Mouse (Mus musculus) kidney, embryonic 14.5 days (tissue): ENCODE data around the gene Rnf5. TPM values are rescaled to one million over a fixed set of nuclear protein-coding genes. Genes with fewer than 3 reads are reported as not detected.
A peak's percentile ranks its signal among the peaks of the same experiment; 100 is the strongest.

Source experiments
- ATAC-seq: fragments of 200-750 bp; cut with Nextera tagmentation; 2 replicates; pipeline ENCODE4 v1.8.0; 2017; ENCODE audit warnings: moderate number of reproducible peaks, mild to moderate bottlenecking, moderate TSS enrichment, moderate library complexity; ENCODE audit not compliant: low FRiP score, low TSS enrichment
- H3K27ac ChIP-seq: fragments of 300-500 bp; sonication (generic); 2 replicates; pipeline ENCODE4 v1.5.1; 2014; ENCODE audit warnings: low read depth, mild to moderate bottlenecking, low read length, moderate library complexity, mixed read lengths
- H3K27me3 ChIP-seq: fragments of 300-500 bp; sonication (generic); 2 replicates; pipeline ENCODE4 v1.6.1; 2014; ENCODE audit warnings: mild to moderate bottlenecking, low read length; ENCODE audit not compliant: control insufficient read depth, insufficient read depth
- H3K36me3 ChIP-seq: fragments of 300-500 bp; sonication (generic); 2 replicates; pipeline ENCODE4 v1.6.1; 2014; ENCODE audit warnings: low read length, mixed read lengths; ENCODE audit not compliant: control insufficient read depth, insufficient read depth
- H3K4me1 ChIP-seq: fragments of 300-500 bp; sonication (generic); 2 replicates; pipeline ENCODE4 v1.6.1; 2014; ENCODE audit warnings: low read length, mixed read lengths; ENCODE audit not compliant: control insufficient read depth, insufficient read depth
- H3K4me2 ChIP-seq: fragments of 300-500 bp; sonication (generic); replicated peaks from 2 replicates; pipeline ENCODE4 v1.6.1; 2014; ENCODE audit warnings: low read depth, mild to moderate bottlenecking, low read length
- H3K4me3 ChIP-seq: fragments of 300-500 bp; sonication (generic); 2 replicates; pipeline ENCODE4 v1.5.1; 2014; ENCODE audit warnings: mild to moderate bottlenecking, low read length
- H3K9ac ChIP-seq: fragments of 300-500 bp; sonication (generic); 2 replicates; pipeline ENCODE4 v1.6.1; 2014; ENCODE audit warnings: low read depth, mild to moderate bottlenecking, low read length, moderate library complexity
- H3K9me3 ChIP-seq: fragments of 300-500 bp; sonication (generic); 2 replicates; pipeline ENCODE4 v1.6.1; 2016; ENCODE audit warnings: low read length; ENCODE audit not compliant: control insufficient read depth
- WGBS: fragments of 180-500 bp; shearing (Covaris S2); extraction: QIAGEN DNeasy Blood & Tissue Kit; methylation state at CpG from one replicate; pipeline ENCODE4 v1.1.7; 2014; 5-methylcytosine and 5-hydroxymethylcytosine counted together
- polyA plus RNA-seq: library from polyadenylated mRNA; unstranded; fragments of >200 nt; fragmentation: Nextera tagmentation; extraction: Ambion mirVana; gene quantifications from 2 replicates; pipeline ENCODE4 v1.2.1, GENCODE M21; 2014

The Rnf5 gene
- polyA plus RNA-seq, 1 experiment from 2014 or later = 118 TPM

GRCm38 (mm10) chr17:34615871-34616270 lies 12.4 kb upstream of the Rnf5 start, which contains the start of gene Egfl8:
TSS of gene Egfl8 (minus strand) at chr17:34615971.
- H3K36me3 ChIP-seq = peaks cover 53% of the 10 kb centered on the region
- H3K9ac ChIP-seq = no peak within 1 kb of the TSS
- H3K27me3 ChIP-seq = no peaks in the 10 kb centered on the region
- no peaks in the 10 kb centered on the region for H3K4me1 ChIP-seq
- H3K27ac ChIP-seq = no peak within 1 kb of the TSS
- H3K4me3 ChIP-seq = no peak within 1 kb of the TSS
- WGBS = 77% methylated on average over 6 of the region's 6 CpGs
- H3K4me2 ChIP-seq = no peak within 1 kb of the TSS
- H3K9me3 ChIP-seq = no peaks in the 10 kb centered on the region
- ATAC-seq = no peak

- H3K9me3 ChIP-seq = no peaks in the 10 kb centered on the region
- H3K27ac ChIP-seq = no peak overlapping the region
- WGBS = 91% methylated on average over 10 of the region's 10 CpGs
- ATAC-seq = no peak
- no peak overlapping the region for H3K4me3 ChIP-seq
- H3K9ac ChIP-seq = no peak overlapping the region
- peaks cover 52% of the 10 kb centered on the region for H3K36me3 ChIP-seq
- no peaks in the 10 kb centered on the region; the same call in 1 of the 2 replicates for H3K4me1 ChIP-seq
- no peak overlapping the region for H3K4me2 ChIP-seq
- H3K27me3 ChIP-seq = no peaks in the 10 kb centered on the region
Observed at GRCm38 (mm10) chr17:34613830-34614229, 10.3 kb upstream of the Rnf5 start.

GRCm38 (mm10) chr17:34613054-34613645 lies 9.7 kb upstream of the Rnf5 start:
- no peak overlapping the region for H3K9ac ChIP-seq
- ATAC-seq = no peak
- WGBS = 85% methylated on average over 11 of the region's 11 CpGs
- no peak overlapping the region for H3K4me3 ChIP-seq
- H3K36me3 ChIP-seq = peaks cover 52% of the 10 kb centered on the region
- no peak overlapping the region for H3K4me2 ChIP-seq
- H3K4me1 ChIP-seq = peaks cover 6% of the 10 kb centered on the region; the same call in 1 of the 2 replicates
- no peak overlapping the region for H3K27ac ChIP-seq
- no peaks in the 10 kb centered on the region for H3K27me3 ChIP-seq
- no peaks in the 10 kb centered on the region for H3K9me3 ChIP-seq

- H3K9ac ChIP-seq = no peak overlapping the region
- peaks cover 45% of the 10 kb centered on the region for H3K36me3 ChIP-seq
- WGBS = 92% methylated on average over 8 of the region's 8 CpGs
- H3K9me3 ChIP-seq = no peaks in the 10 kb centered on the region
- no peak overlapping the region for H3K27ac ChIP-seq
- no peak for ATAC-seq
- H3K27me3 ChIP-seq = no peaks in the 10 kb centered on the region
- H3K4me3 ChIP-seq = no peak overlapping the region
- H3K4me2 ChIP-seq = no peak overlapping the region
- peaks cover 21% of the 10 kb centered on the region for H3K4me1 ChIP-seq
Observed at GRCm38 (mm10) chr17:34611050-34611449, 7.6 kb upstream of the Rnf5 start.

- 78% methylated on average over 7 of the region's 7 CpGs for WGBS
- Histone ChIP-seq H3K9ac (no peak overlapping the region), H3K27me3 (no peaks in the 10 kb centered on the region), H3K27ac (no peak overlapping the region), H3K4me1 (peaks cover 27% of the 10 kb centered on the region), H3K4me2 (no peak overlapping the region), H3K36me3 (peaks cover 33% of the 10 kb centered on the region), H3K4me3 (no peak overlapping the region), H3K9me3 (no peaks in the 10 kb centered on the region)
- no peak for ATAC-seq
Observed at GRCm38 (mm10) chr17:34607997-34608396, 4.5 kb upstream of the Rnf5 start.

- peak overlapping the region; percentile 95 for H3K9ac ChIP-seq
- WGBS = 13% methylated on average over 32 of the region's 32 CpGs
- H3K36me3 ChIP-seq = peaks cover 17% of the 10 kb centered on the region
- peak overlapping the region; percentile 99 for H3K4me3 ChIP-seq
- no peaks in the 10 kb centered on the region for H3K27me3 ChIP-seq
- H3K4me2 ChIP-seq = peak overlapping the region; percentile 93
- H3K4me1 ChIP-seq = peaks cover 35% of the 10 kb centered on the region
- H3K27ac ChIP-seq = peak overlapping the region; percentile 95
- H3K9me3 ChIP-seq = no peaks in the 10 kb centered on the region
- ATAC-seq = peak; percentile 0; the same call in 1 of the 2 replicates
Observed at GRCm38 (mm10) chr17:34606186-34607039, 2.9 kb upstream of the Rnf5 start.

- H3K27ac ChIP-seq = peak overlapping the region; percentile 95
- ATAC-seq = peak; percentile 56
- H3K27me3 ChIP-seq = no peaks in the 10 kb centered on the region
- H3K4me1 ChIP-seq = peaks cover 35% of the 10 kb centered on the region
- under 1% methylated on average over 20 of the region's 30 CpGs for WGBS
- H3K4me2 ChIP-seq = peak overlapping the region; percentile 93
- peaks cover 13% of the 10 kb centered on the region for H3K36me3 ChIP-seq
- H3K9ac ChIP-seq = peak overlapping the region; percentile 95
- no peaks in the 10 kb centered on the region for H3K9me3 ChIP-seq
- peak overlapping the region; percentile 99 for H3K4me3 ChIP-seq
Observed at GRCm38 (mm10) chr17:34605609-34606008, 2.1 kb upstream of the Rnf5 start.

GRCm38 (mm10) chr17:34604511-34605237 lies 1.2 kb upstream of the Rnf5 start:
- 9% methylated on average over 24 of the region's 24 CpGs for WGBS
- peak; percentile 0; the same call in 1 of the 2 replicates for ATAC-seq
- Histone ChIP-seq H3K36me3 (peaks cover 16% of the 10 kb centered on the region), H3K4me3 (peak overlapping the region; percentile 99), H3K4me1 (peaks cover 35% of the 10 kb centered on the region), H3K9me3 (no peaks in the 10 kb centered on the region), H3K27ac (peak overlapping the region; percentile 95), H3K27me3 (no peaks in the 10 kb centered on the region), H3K4me2 (peak overlapping the region; percentile 93), H3K9ac (peak overlapping the region; percentile 95)
